Mouse (Mus musculus) MEL (cell line): Measurements from ENCODE around the gene Tm9sf1. TPM values are rescaled to one million over a fixed set of nuclear protein-coding genes. Genes with fewer than 3 reads are reported as not detected.

ENCODE experiments used
- DNase-seq: peaks from one replicate; pipeline ENCODE4 v3.0.0; 2011; ENCODE audit warnings: low read depth, low spot score
- H3K27ac ChIP-seq: 2 replicates; pipeline ENCODE4 v1.5.1; 2012; ENCODE audit warnings: low read depth, mild to moderate bottlenecking, control low read depth, low read length, moderate library complexity; ENCODE audit not compliant: control insufficient read depth
- H3K27me3 ChIP-seq, 2 experiments: fragments of 150-350 bp in 1 of 2; sonication (generic) in 1 of 2; 2 replicates each; pipeline ENCODE4 v1.6.1; 2012; ENCODE audit warnings: low read length in 2 of 2, mild to moderate bottlenecking in 2 of 2, improper control_type of control experiment in 1 of 2, moderate library complexity in 1 of 2; ENCODE audit not compliant: insufficient read depth in 2 of 2, control insufficient read depth in 1 of 2
- H3K36me3 ChIP-seq, 2 experiments: 2 replicates each; pipeline ENCODE4 v1.6.1; 2012 to 2014; ENCODE audit warnings: low read length in 2 of 2, improper control_type of control experiment in 1 of 2, inconsistent platforms in 1 of 2, mild to moderate bottlenecking in 1 of 2; ENCODE audit not compliant: insufficient read depth in 2 of 2, control insufficient read depth in 1 of 2
- H3K4me1 ChIP-seq, 2 experiments: fragments of 150-350 bp in 1 of 2; sonication (generic) in 1 of 2; 2 replicates each; pipeline ENCODE4 v1.6.1; 2012; ENCODE audit warnings: low read length in 2 of 2, improper control_type of control experiment in 1 of 2, mild to moderate bottlenecking in 1 of 2; ENCODE audit not compliant: insufficient read depth in 2 of 2, control insufficient read depth in 1 of 2
- H3K4me3 ChIP-seq, 2 experiments: fragments of 150-350 bp in 1 of 2; sonication (generic) in 1 of 2; 2 replicates each; pipeline ENCODE4 v1.5.1; 2012; ENCODE audit warnings: low read depth in 2 of 2, low read length in 2 of 2, mild to moderate bottlenecking in 2 of 2, moderate library complexity in 2 of 2, control low read depth in 1 of 2, improper control_type of control experiment in 1 of 2; ENCODE audit not compliant: control insufficient read depth in 1 of 2, insufficient read depth in 1 of 2
- H3K79me2 ChIP-seq: 2 replicates; pipeline ENCODE4 v1.6.1; 2012; ENCODE audit warnings: mild to moderate bottlenecking, low read length, moderate library complexity; ENCODE audit not compliant: control insufficient read depth, poor library complexity, insufficient read depth
- H3K9ac ChIP-seq: 2 replicates; pipeline ENCODE4 v1.6.1; 2012; ENCODE audit warnings: low read depth, mild to moderate bottlenecking, control low read depth, low read length, moderate library complexity; ENCODE audit not compliant: control insufficient read depth, poor library complexity, severe bottlenecking
- H3K9me3 ChIP-seq: fragments of 150-350 bp; sonication (generic); replicated peaks from 2 replicates; pipeline ENCODE4 v1.6.1; 2012; ENCODE audit warnings: mild to moderate bottlenecking, low read length, improper control_type of control experiment, moderate library complexity; ENCODE audit not compliant: insufficient read depth
- BHLHE40 ChIP-seq: IDR thresholded peaks from 2 replicates; pipeline ENCODE4 v1.6.1; 2012; ENCODE audit warnings: low read depth, mild to moderate bottlenecking, inconsistent platforms, low read length, improper control_type of control experiment, borderline replicate concordance
- EP300 ChIP-seq, 2 experiments: IDR thresholded peaks; 2 replicates each; pipeline ENCODE4 v1.6.1; 2011; ENCODE audit warnings: improper control_type of control experiment in 2 of 2, low read length in 2 of 2, low read depth in 1 of 2, mild to moderate bottlenecking in 1 of 2
- ETS1 ChIP-seq: IDR thresholded peaks from 2 replicates; pipeline ENCODE4 v1.6.1; 2012; ENCODE audit warnings: low read depth, mild to moderate bottlenecking, inconsistent platforms, low read length, improper control_type of control experiment, moderate library complexity
- GABPA ChIP-seq: IDR thresholded peaks from 2 replicates; pipeline ENCODE4 v1.6.1; 2012; ENCODE audit warnings: low read depth, mild to moderate bottlenecking, inconsistent platforms, low read length, improper control_type of control experiment, moderate library complexity
- GATA1 ChIP-seq: IDR thresholded peaks from 2 replicates; pipeline ENCODE4 v1.6.1; 2011; ENCODE audit warnings: low read depth, low read length, improper control_type of control experiment
- HCFC1 ChIP-seq: IDR thresholded peaks from 2 replicates; pipeline ENCODE4 v1.6.1; 2012; ENCODE audit warnings: low read depth, mild to moderate bottlenecking, inconsistent platforms, low read length, improper control_type of control experiment, moderate library complexity
- JUND ChIP-seq: IDR thresholded peaks from 2 replicates; pipeline ENCODE4 v1.6.1; 2011; ENCODE audit warnings: low read depth, mild to moderate bottlenecking, improper control_type of control experiment, low read length
- MAFK ChIP-seq: IDR thresholded peaks from 2 replicates; pipeline ENCODE4 v1.6.1; 2011; ENCODE audit warnings: low read depth, mild to moderate bottlenecking, low read length, improper control_type of control experiment, borderline replicate concordance
- MAX ChIP-seq: IDR thresholded peaks from 2 replicates; pipeline ENCODE4 v1.6.1; 2011; ENCODE audit warnings: low read length, improper control_type of control experiment
- MAZ ChIP-seq: IDR thresholded peaks from 2 replicates; pipeline ENCODE4 v1.6.1; 2012; ENCODE audit warnings: low read depth, mild to moderate bottlenecking, inconsistent platforms, low read length, improper control_type of control experiment
- MXI1 ChIP-seq: IDR thresholded peaks from 2 replicates; pipeline ENCODE4 v1.6.1; 2011; ENCODE audit warnings: mild to moderate bottlenecking, low read depth, low read length, improper control_type of control experiment
- MYB ChIP-seq: IDR thresholded peaks from 2 replicates; pipeline ENCODE4 v1.6.1; 2011; ENCODE audit warnings: mild to moderate bottlenecking, low read depth, low read length, improper control_type of control experiment
- MYC ChIP-seq: IDR thresholded peaks from 2 replicates; pipeline ENCODE4 v1.6.1; 2011; ENCODE audit warnings: low read depth, mild to moderate bottlenecking, low read length, improper control_type of control experiment, moderate library complexity
- POLR2A ChIP-seq, 2 experiments: IDR thresholded peaks; 2 replicates each; pipeline ENCODE4 v1.6.1; 2011 to 2012; ENCODE audit warnings: low read length in 2 of 2, mild to moderate bottlenecking in 2 of 2, control low read depth in 1 of 2, improper control_type of control experiment in 1 of 2, low read depth in 1 of 2, moderate library complexity in 1 of 2; ENCODE audit not compliant: control insufficient read depth in 1 of 2, insufficient read depth in 1 of 2, poor library complexity in 1 of 2
- POLR2AphosphoS5 ChIP-seq: IDR thresholded peaks from 2 replicates; pipeline ENCODE4 v1.6.1; 2012; ENCODE audit warnings: low read depth, borderline replicate concordance, mild to moderate bottlenecking, inconsistent platforms, low read length, moderate library complexity, mixed read lengths
- RCOR1 ChIP-seq: IDR thresholded peaks from 2 replicates; pipeline ENCODE4 v1.6.1; 2012; ENCODE audit warnings: low read depth, mild to moderate bottlenecking, inconsistent platforms, low read length, improper control_type of control experiment
- SIN3A ChIP-seq: IDR thresholded peaks from 2 replicates; pipeline ENCODE4 v1.6.1; 2012; ENCODE audit warnings: low read length, improper control_type of control experiment, inconsistent platforms
- SMC3 ChIP-seq: IDR thresholded peaks from 2 replicates; pipeline ENCODE4 v1.6.1; 2011; ENCODE audit warnings: low read depth, low read length, improper control_type of control experiment
- TAL1 ChIP-seq: IDR thresholded peaks from 2 replicates; pipeline ENCODE4 v1.6.1; 2012; ENCODE audit warnings: mild to moderate bottlenecking, inconsistent platforms, low read length, moderate library complexity, mixed read lengths
- TCF12 ChIP-seq: IDR thresholded peaks from 2 replicates; pipeline ENCODE4 v1.6.1; 2014; ENCODE audit warnings: low read depth, mild to moderate bottlenecking, inconsistent platforms, low read length, improper control_type of control experiment, moderate library complexity
- UBTF ChIP-seq: IDR thresholded peaks from 2 replicates; pipeline ENCODE4 v1.6.1; 2012; ENCODE audit warnings: low read depth, mild to moderate bottlenecking, inconsistent platforms, low read length, improper control_type of control experiment, moderate library complexity, borderline replicate concordance; ENCODE audit not compliant: insufficient read depth
- USF1 ChIP-seq: IDR thresholded peaks from 2 replicates; pipeline ENCODE4 v1.6.1; 2014; ENCODE audit warnings: low read depth, mild to moderate bottlenecking, inconsistent platforms, low read length, improper control_type of control experiment, moderate library complexity
- USF2 ChIP-seq, 2 experiments: IDR thresholded peaks; 2 replicates each; pipeline ENCODE4 v1.6.1; 2011 to 2012; ENCODE audit warnings: improper control_type of control experiment in 2 of 2, low read length in 2 of 2, borderline replicate concordance in 1 of 2, inconsistent platforms in 1 of 2, low read depth in 1 of 2, mild to moderate bottlenecking in 1 of 2; ENCODE audit not compliant: insufficient read depth in 1 of 2
- ZKSCAN1 ChIP-seq: IDR thresholded peaks from 2 replicates; pipeline ENCODE4 v1.6.1; 2012; ENCODE audit warnings: low read depth, mild to moderate bottlenecking, inconsistent platforms, low read length, improper control_type of control experiment, moderate library complexity
- ZMIZ1 ChIP-seq: IDR thresholded peaks from 2 replicates; pipeline ENCODE4 v1.6.1; 2012; ENCODE audit warnings: low read depth, mild to moderate bottlenecking, inconsistent platforms, low read length, improper control_type of control experiment, moderate library complexity
- ZNF384 ChIP-seq: IDR thresholded peaks from 2 replicates; pipeline ENCODE4 v1.6.1; 2012; ENCODE audit warnings: low read depth, mild to moderate bottlenecking, inconsistent platforms, low read length, improper control_type of control experiment
- polyA plus RNA-seq, 2 experiments: library from polyadenylated mRNA; stranded (reverse) in 1 of 2; unstranded in 1 of 2; fragments of >175 nt in 1 of 2; fragments of >200 nt in 1 of 2; gene quantifications; 2 replicates each; pipeline versions ENCODE4 v1.2.1 to v1.2.4; 2012; ENCODE audit warnings: low replicate concordance in 2 of 2, low read depth in 1 of 2; ENCODE audit not compliant: insufficient read length in 2 of 2, insufficient read depth in 1 of 2, missing spikeins in 1 of 2
- total RNA-seq: library from RNA; depleted of rRNA; stranded (reverse); fragments of 300-350 nt; gene quantifications from 2 replicates; pipeline ENCODE4 v1.2.3, GENCODE M21; 2012; rRNA removed

Gene Tm9sf1
- total and polyA plus RNA-seq, 3 experiments = 60.5 to 80.1 TPM; not detected in 1

- H3K27ac ChIP-seq = peak overlapping the region; percentile 100
- peak; percentile 88 for DNase-seq
- TF ChIP-seq MYC (peak; percentile 93), POLR2A (IDR thresholded peaks at IDR 0.05; ENCODE audit: control insufficient read depth in 1 of 2, insufficient read depth in 1 of 2, low read depth in 1 of 2, low read length in 2 of 2, poor library complexity in 1 of 2) (peak in 1 of 2 experiments; percentile 27; a peak in 1 of 4 replicates), MAZ (peak; percentile 25; the same call in 1 of the 2 replicates), MAX (peak; percentile 69; the same call in 1 of the 2 replicates), UBTF (no peak), USF2 (IDR thresholded peaks at IDR 0.05; ENCODE audit: borderline replicate concordance in 1 of 2, insufficient read depth in 1 of 2, low read depth in 1 of 2, low read length in 2 of 2) (no peak), ZKSCAN1 (peak; percentile 76; the same call in 1 of the 2 replicates), ZNF384 (peak; percentile 98), GABPA (peak; percentile 97), POLR2AphosphoS5 (no peak), TAL1 (peak; percentile 33; the same call in 1 of the 2 replicates), SMC3 (no peak), GATA1 (peak; percentile 84), RCOR1 (peak; percentile 76), USF1 (no peak), JUND (0 out of 2 replicates have a peak, but pooled peaks have one; percentile 31), ZMIZ1 (no peak), MYB (peak; percentile 76), MXI1 (peak; percentile 77; the same call in 1 of the 2 replicates), SIN3A (peak; percentile 89), MAFK (peak; percentile 95), ETS1 (peak; percentile 94), EP300 (IDR thresholded peaks at IDR 0.05; ENCODE audit: low read depth in 1 of 2, low read length in 2 of 2) (peak; percentile 69 to 88; a peak in 3 of 4 replicates), BHLHE40 (peak; percentile 11; the same call in 1 of the 2 replicates), TCF12 (peak; percentile 84), HCFC1 (peak; percentile 54)
- no peaks in the 10 kb centered on the region for H3K27me3 ChIP-seq
- peaks cover 0 to 34% of the 10 kb centered on the region in 2 experiments; a peak in 2 of 4 replicates for H3K36me3 ChIP-seq
- H3K4me3 ChIP-seq = peak overlapping the region; percentile 78 to 82; a peak in 3 of 4 replicates
- H3K9ac ChIP-seq = peak overlapping the region; percentile 73
- H3K9me3 ChIP-seq = no peaks in the 10 kb centered on the region
- peaks cover 12% of the 10 kb centered on the region for H3K79me2 ChIP-seq
- peaks cover 3 to 41% of the 10 kb centered on the region in 2 experiments for H3K4me1 ChIP-seq
These were observed 57.5 kb downstream of the Tm9sf1 start for GRCm38 (mm10) chr14:55586149-55586548.

Other genes with a start within 250 kb of the Tm9sf1 start
Only the 30 nearest of the 34 such genes appear.
- 19.9 and 22.7 TPM in 2 replicates for gene Dhrs4, start 165.0 kb downstream of the Tm9sf1 start, total RNA-seq
- gene Dhrs4, start 165.0 kb downstream of the Tm9sf1 start, polyA plus RNA-seq = 10 to 100 TPM in 1 of 2 experiments, not detected in 1; 34.2 TPM
- gene Carmil3, start 153.2 kb downstream of the Tm9sf1 start, total RNA-seq = 0.23 and 0.27 TPM in 2 replicates
- 1 to 10 TPM in 1 of 2 experiments, not detected in 1; 2.6 TPM for gene Carmil3, start 153.2 kb downstream of the Tm9sf1 start, polyA plus RNA-seq
- gene Cpne6, start 133.4 kb downstream of the Tm9sf1 start, total RNA-seq = not detected in 2 replicates
- not detected for gene Cpne6, start 133.4 kb downstream of the Tm9sf1 start, polyA plus RNA-seq
- gene Nrl, start 118.8 kb downstream of the Tm9sf1 start, total RNA-seq = not detected in 2 replicates
- gene Nrl, start 118.8 kb downstream of the Tm9sf1 start, polyA plus RNA-seq = not detected
- gene Pck2, start 103.5 kb downstream of the Tm9sf1 start, total RNA-seq = 17.0 and 64.4 TPM in 2 replicates
- gene Pck2, start 103.5 kb downstream of the Tm9sf1 start, polyA plus RNA-seq = 100 to 1,000 TPM in 1 of 2 experiments, 10 to 100 TPM in 1; 63.7 to 103 TPM
- gene Dcaf11, start 83.8 kb downstream of the Tm9sf1 start, total RNA-seq = 24.3 and 27.7 TPM in 2 replicates
- gene Dcaf11, start 83.8 kb downstream of the Tm9sf1 start, polyA plus RNA-seq = 10 to 100 TPM in 1 of 2 experiments, not detected in 1; 37.9 TPM
- 0.73 and 0.92 TPM in 2 replicates for gene A730061H03Rik, start 83.4 kb downstream of the Tm9sf1 start, total RNA-seq
- gene A730061H03Rik, start 83.4 kb downstream of the Tm9sf1 start, polyA plus RNA-seq = under 1 TPM in 1 of 2 experiments, not detected in 1; 0.86 TPM
- not detected in 2 replicates for gene Fitm1, start 68.2 kb downstream of the Tm9sf1 start, total RNA-seq
- gene Fitm1, start 68.2 kb downstream of the Tm9sf1 start, polyA plus RNA-seq = under 1 TPM in 1 of 2 experiments, not detected in 1; 0.07 TPM
- 73.8 and 85.9 TPM in 2 replicates for gene Psme1, start 65.7 kb downstream of the Tm9sf1 start, total RNA-seq
- 100 to 1,000 TPM in 1 of 2 experiments, not detected in 1; 205 TPM for gene Psme1, start 65.7 kb downstream of the Tm9sf1 start, polyA plus RNA-seq
- 55.4 and 59.4 TPM in 2 replicates for gene Emc9, start 58.5 kb downstream of the Tm9sf1 start, total RNA-seq
- 10 to 100 TPM in 1 of 2 experiments, not detected in 1; 38.7 TPM for gene Emc9, start 58.5 kb downstream of the Tm9sf1 start, polyA plus RNA-seq
- 98.1 and 143 TPM in 2 replicates for gene Psme2, start 52.7 kb downstream of the Tm9sf1 start, total RNA-seq
- 100 to 1,000 TPM in 1 of 2 experiments, not detected in 1; 231 TPM for gene Psme2, start 52.7 kb downstream of the Tm9sf1 start, polyA plus RNA-seq
- 10.7 and 12.9 TPM in 2 replicates for gene Rnf31, start 52.1 kb downstream of the Tm9sf1 start, total RNA-seq
- 10 to 100 TPM in 1 of 2 experiments, not detected in 1; 24.5 TPM for gene Rnf31, start 52.1 kb downstream of the Tm9sf1 start, polyA plus RNA-seq
- gene Irf9, start 40.2 kb downstream of the Tm9sf1 start, total RNA-seq = 5.0 and 8.5 TPM in 2 replicates
- 10 to 100 TPM in 1 of 2 experiments, not detected in 1; 14.8 TPM for gene Irf9, start 40.2 kb downstream of the Tm9sf1 start, polyA plus RNA-seq
- gene Rec8, start 25.8 kb downstream of the Tm9sf1 start, total RNA-seq = 1.5 and 1.6 TPM in 2 replicates
- gene Rec8, start 25.8 kb downstream of the Tm9sf1 start, polyA plus RNA-seq = 1 to 10 TPM in 1 of 2 experiments, not detected in 1; 2.5 TPM
- 46.2 and 54.1 TPM in 2 replicates for gene Ipo4, start 7.8 kb downstream of the Tm9sf1 start, total RNA-seq
- gene Ipo4, start 7.8 kb downstream of the Tm9sf1 start, polyA plus RNA-seq = 100 to 1,000 TPM in 1 of 2 experiments, not detected in 1; 132 TPM
- gene Gm49378, start 5.9 kb downstream of the Tm9sf1 start, total RNA-seq = not detected in 2 replicates
- 1 to 10 TPM in 1 of 2 experiments, not detected in 1; 4.6 TPM for gene Gm49378, start 5.9 kb downstream of the Tm9sf1 start, polyA plus RNA-seq
- 0.08 and 0.10 TPM in 2 replicates for gene Tssk4, start 6.4 kb upstream of the Tm9sf1 start, total RNA-seq
- gene Tssk4, start 6.4 kb upstream of the Tm9sf1 start, polyA plus RNA-seq = under 1 TPM in 1 of 2 experiments, not detected in 1; 0.40 TPM
- gene Mdp1, start 16.7 kb upstream of the Tm9sf1 start, total RNA-seq = 25.5 and 30.6 TPM in 2 replicates
- gene Mdp1, start 16.7 kb upstream of the Tm9sf1 start, polyA plus RNA-seq = 10 to 100 TPM in 1 of 2 experiments, not detected in 1; 25.6 TPM
- gene Gmpr2, start 28.1 kb upstream of the Tm9sf1 start, total RNA-seq = 22.3 and 24.5 TPM in 2 replicates
- gene Gmpr2, start 28.1 kb upstream of the Tm9sf1 start, polyA plus RNA-seq = 10 to 100 TPM in 1 of 2 experiments, not detected in 1; 28.8 TPM
- 515 and 516 TPM in 2 replicates for gene Nedd8, start 28.3 kb upstream of the Tm9sf1 start, total RNA-seq
- gene Nedd8, start 28.3 kb upstream of the Tm9sf1 start, polyA plus RNA-seq = 100 to 1,000 TPM in 1 of 2 experiments, not detected in 1; 528 TPM
- gene Tinf2, start 38.0 kb upstream of the Tm9sf1 start, total RNA-seq = 27.2 and 27.8 TPM in 2 replicates
- gene Tinf2, start 38.0 kb upstream of the Tm9sf1 start, polyA plus RNA-seq = 10 to 100 TPM in 1 of 2 experiments, not detected in 1; 53.0 TPM
- gene Tgm1, start 70.1 kb upstream of the Tm9sf1 start, total RNA-seq = 5.8 and 6.2 TPM in 2 replicates
- 10 to 100 TPM in 1 of 2 experiments, not detected in 1; 11.4 TPM for gene Tgm1, start 70.1 kb upstream of the Tm9sf1 start, polyA plus RNA-seq
- 21.8 and 22.8 TPM in 2 replicates for gene Rabggta, start 78.5 kb upstream of the Tm9sf1 start, total RNA-seq
- 10 to 100 TPM in 1 of 2 experiments, not detected in 1; 32.0 TPM for gene Rabggta, start 78.5 kb upstream of the Tm9sf1 start, polyA plus RNA-seq
- gene Dhrs1, start 101.9 kb upstream of the Tm9sf1 start, total RNA-seq = 20.0 and 21.7 TPM in 2 replicates
- gene Dhrs1, start 101.9 kb upstream of the Tm9sf1 start, polyA plus RNA-seq = 10 to 100 TPM in 1 of 2 experiments, not detected in 1; 48.8 TPM
- gene Nop9, start 101.9 kb upstream of the Tm9sf1 start, total RNA-seq = 46.1 and 47.8 TPM in 2 replicates
- gene Nop9, start 101.9 kb upstream of the Tm9sf1 start, polyA plus RNA-seq = 100 to 1,000 TPM in 1 of 2 experiments, not detected in 1; 112 TPM
- gene Cideb, start 114.7 kb upstream of the Tm9sf1 start, total RNA-seq = 1.7 and 2.4 TPM in 2 replicates
- gene Cideb, start 114.7 kb upstream of the Tm9sf1 start, polyA plus RNA-seq = under 1 TPM in 1 of 2 experiments, not detected in 1; 0.53 TPM
- 0.19 and 0.59 TPM in 2 replicates for gene Ltb4r2, start 117.6 kb upstream of the Tm9sf1 start, total RNA-seq
- gene Ltb4r2, start 117.6 kb upstream of the Tm9sf1 start, polyA plus RNA-seq = under 1 TPM in 1 of 2 experiments, not detected in 1; 0.52 TPM
- 0.35 and 0.65 TPM in 2 replicates for gene Ltb4r1, start 122.2 kb upstream of the Tm9sf1 start, total RNA-seq
- 1 to 10 TPM in 1 of 2 experiments, not detected in 1; 1.5 TPM for gene Ltb4r1, start 122.2 kb upstream of the Tm9sf1 start, polyA plus RNA-seq
- gene Adcy4, start 140.3 kb upstream of the Tm9sf1 start, total RNA-seq = 0.19 and 0.29 TPM in 2 replicates
- under 1 TPM in 1 of 2 experiments, not detected in 1; 0.35 TPM for gene Adcy4, start 140.3 kb upstream of the Tm9sf1 start, polyA plus RNA-seq
- 67.1 and 77.4 TPM in 2 replicates for gene Ripk3, start 145.1 kb upstream of the Tm9sf1 start, total RNA-seq
- gene Ripk3, start 145.1 kb upstream of the Tm9sf1 start, polyA plus RNA-seq = 100 to 1,000 TPM; 123 to 124 TPM